Mouse (Mus musculus) forebrain, embryonic 14.5 days (tissue): ENCODE results near the gene Acly. TPM values are rescaled to one million over a fixed set of nuclear protein-coding genes. Genes with fewer than 3 reads are reported as not detected.

Source experiments
- ATAC-seq: fragments of 200-750 bp; cut with Nextera tagmentation; 2 replicates; pipeline ENCODE4 v1.8.0; 2017; ENCODE audit warnings: mild to moderate bottlenecking, moderate library complexity
- DNase-seq: peaks from one replicate; pipeline ENCODE4 v3.0.0-alpha.2; 2015; ENCODE audit warnings: low spot score
- H3K27ac ChIP-seq: fragments of 300-500 bp; sonication (generic); 2 replicates; pipeline ENCODE4 v1.5.1; 2014; ENCODE audit warnings: low read depth, mild to moderate bottlenecking, control low read depth, low read length, moderate library complexity
- H3K27me3 ChIP-seq: fragments of 300-500 bp; sonication (generic); replicated peaks from 2 replicates; pipeline ENCODE4 v1.6.1; 2014; ENCODE audit warnings: low read length, control low read depth, mixed read lengths; ENCODE audit not compliant: control insufficient read depth, insufficient read depth
- H3K36me3 ChIP-seq: fragments of 300-500 bp; sonication (generic); 2 replicates; pipeline ENCODE4 v1.6.1; 2014; ENCODE audit warnings: low read length, control low read depth; ENCODE audit not compliant: control insufficient read depth, insufficient read depth
- H3K4me1 ChIP-seq: fragments of 300-500 bp; sonication (generic); 2 replicates; pipeline ENCODE4 v1.6.1; 2014; ENCODE audit warnings: antibody characterized with exemption, low read length, control low read depth; ENCODE audit not compliant: control insufficient read depth, insufficient read depth
- H3K4me2 ChIP-seq: fragments of 300-500 bp; sonication (generic); 2 replicates; pipeline ENCODE4 v1.6.1; 2014; ENCODE audit warnings: mild to moderate bottlenecking, control low read depth, low read length
- H3K4me3 ChIP-seq: fragments of 300-500 bp; sonication (generic); 2 replicates; pipeline ENCODE4 v1.5.1; 2014; ENCODE audit warnings: low read depth, low read length, control low read depth
- H3K9ac ChIP-seq: fragments of 300-500 bp; sonication (generic); 2 replicates; pipeline ENCODE4 v1.6.1; 2014; ENCODE audit warnings: mild to moderate bottlenecking, low read length, control low read depth, moderate library complexity
- H3K9me3 ChIP-seq: fragments of 300-500 bp; sonication (generic); replicated peaks from 2 replicates; pipeline ENCODE4 v1.6.1; 2016; ENCODE audit warnings: low read length, control low read depth, mixed read lengths; ENCODE audit not compliant: control insufficient read depth
- WGBS: fragments of 180-500 bp; shearing (Covaris S2); extraction: QIAGEN DNeasy Blood & Tissue Kit; methylation state at CpG from one replicate; pipeline ENCODE4 v1.1.7; 2014; 5-methylcytosine and 5-hydroxymethylcytosine counted together
- microRNA-seq: library from miRNA; unstranded; fragments of <30 nt; microRNA quantifications from one replicate; pipeline ENCODE4, GENCODE M21; 2016
- polyA plus RNA-seq: library from polyadenylated mRNA; unstranded; fragments of >200 nt; fragmentation: Nextera tagmentation; extraction: Ambion mirVana; gene quantifications from 2 replicates; pipeline ENCODE4 v1.2.1, GENCODE M21; 2014

Acly gene
- polyA plus RNA-seq, 1 experiment from 2014 or later: 198 TPM

DNA sequence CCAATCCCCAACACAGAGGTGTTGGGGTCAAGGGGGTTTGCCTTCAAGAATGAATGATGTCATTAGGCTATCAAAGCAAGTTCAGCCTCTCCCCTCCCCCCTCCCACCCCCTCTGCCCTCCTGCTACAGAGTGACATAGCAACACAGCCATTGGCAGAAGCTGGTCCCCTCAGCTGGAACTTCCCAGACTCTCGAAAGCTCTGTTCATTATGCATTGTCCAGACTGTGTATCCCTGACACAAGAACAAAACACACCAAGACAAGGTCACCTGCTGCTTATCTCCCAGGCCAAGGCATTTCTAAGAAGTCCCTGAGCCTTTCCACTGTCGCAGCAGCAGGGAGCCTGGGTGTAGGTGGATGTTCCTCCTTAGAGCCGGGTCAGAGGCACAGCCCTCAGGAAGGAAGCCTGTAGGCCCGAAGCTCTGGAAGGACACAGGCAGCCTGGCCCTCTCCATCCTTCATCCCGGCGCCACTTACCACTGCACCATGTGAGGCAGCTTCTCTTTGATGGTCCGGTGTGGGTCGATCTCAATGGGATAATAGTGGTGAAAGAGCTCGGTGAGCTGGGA lies 92.0 kb downstream of the Acly start:
- Histone ChIP-seq H3K36me3 (peaks cover 53% of the 10 kb centered on the region), H3K4me1 (peaks cover 7% of the 10 kb centered on the region), H3K4me2 (no peak overlapping the region), H3K9ac (no peak overlapping the region), H3K4me3 (no peak overlapping the region), H3K27me3 (no peaks in the 10 kb centered on the region), H3K27ac (no peak overlapping the region), H3K9me3 (no peaks in the 10 kb centered on the region)
- DNase-seq (no peak), ATAC-seq (no peak)
- WGBS: 79% methylated on average over 9 of the region's 9 CpGs

DNA sequence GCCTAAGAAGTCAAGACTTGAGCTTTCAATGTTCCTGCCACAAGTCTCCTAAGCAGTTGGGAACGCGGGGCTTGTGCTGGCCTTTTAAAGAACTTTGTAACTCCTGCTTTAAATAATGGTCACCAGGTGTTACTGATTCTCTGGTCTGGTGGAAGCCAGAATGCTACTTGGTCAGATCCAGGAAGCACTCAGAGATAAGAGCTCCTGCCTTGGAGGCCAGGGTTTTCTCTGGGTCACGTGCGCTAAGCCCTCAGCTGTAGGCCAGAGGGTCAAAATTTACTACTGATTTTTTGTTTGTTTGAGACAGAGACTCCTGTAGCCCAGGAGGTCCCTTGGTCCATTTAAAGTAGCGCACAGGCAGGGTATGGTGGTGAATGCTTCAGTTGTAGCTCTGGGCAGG lies 95.8 kb downstream of the Acly start:
- no peak overlapping the region for H3K9ac ChIP-seq
- H3K4me1 ChIP-seq: no peaks in the 10 kb centered on the region
- peaks cover 56% of the 10 kb centered on the region for H3K36me3 ChIP-seq
- WGBS: 95% methylated on average over 5 of the region's 5 CpGs
- H3K9me3 ChIP-seq: no peaks in the 10 kb centered on the region
- H3K27me3 ChIP-seq: no peaks in the 10 kb centered on the region
- DNase-seq (no peak), ATAC-seq (no peak)
- no peak overlapping the region for H3K27ac ChIP-seq
- no peak overlapping the region for H3K4me3 ChIP-seq
- H3K4me2 ChIP-seq: no peak overlapping the region

DNA sequence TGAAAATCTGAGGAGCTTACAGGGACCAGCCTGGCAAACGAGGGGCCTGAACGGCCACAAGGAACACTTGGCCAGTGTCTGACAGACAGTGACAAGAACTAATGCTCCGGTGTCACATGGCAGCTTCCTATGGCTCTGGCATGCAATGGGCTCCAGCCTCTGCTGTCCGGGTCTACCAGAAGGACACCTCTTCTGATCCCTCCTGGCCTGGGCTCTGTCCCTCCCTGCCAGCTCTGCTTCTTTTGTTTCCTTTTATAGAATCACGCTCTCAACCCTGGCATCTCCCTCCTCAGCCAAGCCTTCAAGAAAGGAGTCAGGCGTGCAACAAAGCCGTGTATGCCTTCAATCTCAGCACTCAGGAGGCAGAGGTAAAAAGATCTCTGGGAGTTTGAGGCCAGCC lies 97.7 kb downstream of the Acly start:
- WGBS: 78% methylated on average over 7 of the region's 7 CpGs
- Histone ChIP-seq H3K36me3 (peaks cover 38% of the 10 kb centered on the region), H3K27me3 (no peaks in the 10 kb centered on the region), H3K4me1 (no peaks in the 10 kb centered on the region), H3K9ac (no peak overlapping the region), H3K27ac (no peak overlapping the region), H3K4me3 (no peak overlapping the region), H3K9me3 (no peaks in the 10 kb centered on the region), H3K4me2 (no peak overlapping the region)
- DNase-seq (no peak), ATAC-seq (no peak)

DNA sequence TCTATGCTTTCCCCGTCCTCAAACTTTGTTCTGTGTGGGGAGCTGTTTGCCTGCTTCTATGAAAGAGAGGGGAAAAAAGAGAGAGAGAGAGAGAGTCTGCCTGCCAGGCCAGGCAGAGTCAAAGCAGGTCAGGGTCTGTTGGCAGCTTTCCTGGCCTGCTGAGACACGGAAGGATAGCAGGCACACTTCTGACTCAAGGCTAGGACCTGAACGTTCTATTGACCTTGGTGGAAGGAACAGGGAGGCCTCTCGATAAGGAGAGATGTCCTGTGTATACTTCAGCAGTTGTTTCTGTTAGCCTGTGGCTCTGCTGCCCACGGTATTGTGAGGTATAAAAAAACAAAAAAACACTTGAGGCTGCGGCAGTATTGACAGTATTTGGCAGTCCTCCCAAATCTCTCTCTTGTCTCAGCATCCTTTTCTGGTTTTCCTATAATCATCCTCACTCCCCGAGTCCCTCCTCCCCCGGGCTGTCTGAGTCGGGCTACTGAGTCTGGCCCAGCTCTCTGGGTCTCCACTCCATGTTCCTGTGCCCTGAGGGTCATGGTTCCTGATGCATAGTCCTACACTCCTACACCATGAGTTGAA lies 99.1 kb downstream of the Acly start:
- H3K4me2 ChIP-seq: no peak overlapping the region

DNA sequence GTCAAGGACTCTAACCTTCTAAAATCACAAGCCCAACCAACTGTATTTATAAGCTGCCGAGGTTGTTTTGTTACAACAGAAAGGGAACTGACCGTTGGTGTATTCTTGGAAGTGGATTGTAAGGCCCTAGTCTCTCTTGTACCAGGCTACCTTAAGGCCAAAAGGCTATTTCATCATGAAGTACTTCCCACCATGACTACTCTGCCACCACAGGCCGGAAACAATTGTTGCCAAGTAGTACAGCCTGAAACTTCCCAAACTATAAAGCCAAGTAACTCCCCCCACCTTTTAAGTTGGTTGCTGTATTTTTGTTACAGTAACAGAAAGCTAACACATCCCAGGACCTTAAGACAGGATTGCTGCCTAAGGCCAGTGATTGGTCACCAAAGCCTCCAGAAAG lies 101.0 kb downstream of the Acly start:
- Histone ChIP-seq H3K36me3 (peaks cover 19% of the 10 kb centered on the region; the same call in 1 of the 2 replicates), H3K9ac (no peak overlapping the region), H3K4me3 (no peak overlapping the region), H3K27ac (no peak overlapping the region), H3K4me1 (no peaks in the 10 kb centered on the region), H3K4me2 (no peak overlapping the region), H3K9me3 (no peaks in the 10 kb centered on the region), H3K27me3 (no peaks in the 10 kb centered on the region)
- DNase-seq (no peak), ATAC-seq (no peak)
- WGBS: 85% methylated on average over 3 of the region's 3 CpGs

More for the DNA sequence above, 99.1 kb downstream of the Acly start:
- ATAC-seq (no peak), DNase-seq (peak; percentile 49)
- Histone ChIP-seq H3K27ac (0 out of 2 replicates have a peak overlapping the region, but pooled peaks have one; percentile 14), H3K4me1 (no peaks in the 10 kb centered on the region), H3K4me3 (no peak overlapping the region), H3K9ac (no peak overlapping the region), H3K9me3 (no peaks in the 10 kb centered on the region), H3K27me3 (no peaks in the 10 kb centered on the region), H3K36me3 (peaks cover 33% of the 10 kb centered on the region)
- 50% methylated on average over 9 of the region's 9 CpGs for WGBS

Small RNAs within 50 kb of the gene (microRNA-seq; reads per million reads assigned to microRNA genes)
- gene Gm27374 (not detected), gene Mir7116 (1.3 reads per million, percentile 3 among the genes with 10 or more reads in this experiment)

Other genes starting within 250 kb of the Acly start
- 1,289 and 1,493 TPM in 2 replicates for gene Eif1, start 208.1 kb downstream of the Acly start, polyA plus RNA-seq
- 0.43 and 0.93 TPM in 2 replicates for gene Gast, start 193.6 kb downstream of the Acly start, polyA plus RNA-seq
- gene Hap1, start 171.9 kb downstream of the Acly start, polyA plus RNA-seq: 55.1 and 81.9 TPM in 2 replicates
- gene Jup, start 130.2 kb downstream of the Acly start, polyA plus RNA-seq: 33.3 and 50.8 TPM in 2 replicates
- 14.5 and 16.3 TPM in 2 replicates for gene P3h4, start 113.2 kb downstream of the Acly start, polyA plus RNA-seq
- gene Fkbp10, start 112.3 kb downstream of the Acly start, polyA plus RNA-seq: 16.1 and 20.8 TPM in 2 replicates
- 99.6 and 109 TPM in 2 replicates for gene Nt5c3b, start 86.2 kb downstream of the Acly start, polyA plus RNA-seq
- gene Klhl10, start 86.1 kb downstream of the Acly start, polyA plus RNA-seq: 0.59 and 0.71 TPM in 2 replicates
- gene Klhl11, start 55.3 kb downstream of the Acly start, polyA plus RNA-seq: 15.2 and 19.8 TPM in 2 replicates
- 1.7 and 2.5 TPM in 2 replicates for gene Ttc25, start 17.6 kb upstream of the Acly start, polyA plus RNA-seq
- gene Cnp, start 46.9 kb upstream of the Acly start, polyA plus RNA-seq: 22.0 and 25.6 TPM in 2 replicates
- gene Nkiras2, start 91.2 kb upstream of the Acly start, polyA plus RNA-seq: 111 and 122 TPM in 2 replicates
- 77.3 and 82.5 TPM in 2 replicates for gene Dnajc7, start 92.2 kb upstream of the Acly start, polyA plus RNA-seq
- gene Zfp385c, start 164.5 kb upstream of the Acly start, polyA plus RNA-seq: 0.10 TPM in 1 of 2 replicates, not detected in the other
- gene Dhx58, start 176.3 kb upstream of the Acly start, polyA plus RNA-seq: 1.2 and 1.6 TPM in 2 replicates
- 32.6 and 47.3 TPM in 2 replicates for gene Kat2a, start 184.5 kb upstream of the Acly start, polyA plus RNA-seq
- gene Hspb9, start 185.8 kb upstream of the Acly start, polyA plus RNA-seq: 0.53 TPM in 1 of 2 replicates, not detected in the other
- gene Rab5c, start 210.2 kb upstream of the Acly start, polyA plus RNA-seq: 133 and 142 TPM in 2 replicates
- 3.5 and 4.4 TPM in 2 replicates for gene Kcnh4, start 231.9 kb upstream of the Acly start, polyA plus RNA-seq
- gene Hcrt, start 234.9 kb upstream of the Acly start, polyA plus RNA-seq: 0.53 and 1.4 TPM in 2 replicates
- gene Ghdc, start 243.0 kb upstream of the Acly start, polyA plus RNA-seq: 0.94 and 1.7 TPM in 2 replicates